Mouse (Mus musculus) kidney, postnatal 0 days (tissue): ENCODE results near the gene Ctsd. TPM values are rescaled to one million over a fixed set of nuclear protein-coding genes. Genes with fewer than 3 reads are reported as not detected.
A peak's percentile ranks its signal among the peaks of the same experiment; 100 is the strongest.

Source experiments
- ATAC-seq: fragments of 200-750 bp; cut with Nextera tagmentation; replicated peaks from 2 replicates; pipeline ENCODE4 v1.8.0; 2017; ENCODE audit warnings: low read depth, moderate number of reproducible peaks, moderate TSS enrichment, moderate library complexity; ENCODE audit not compliant: low FRiP score
- DNase-seq: peaks from one replicate; pipeline ENCODE4 v3.0.0-alpha.2; 2016; ENCODE audit warnings: low spot score
- H3K27ac ChIP-seq: fragments of 300-500 bp; sonication (generic); 2 replicates; pipeline ENCODE4 v1.5.1; 2014; ENCODE audit warnings: mild to moderate bottlenecking
- H3K27me3 ChIP-seq: fragments of 300-500 bp; sonication (generic); 2 replicates; pipeline ENCODE4 v1.6.1; 2014; ENCODE audit warnings: low read length, mixed read lengths; ENCODE audit not compliant: insufficient read depth
- H3K36me3 ChIP-seq: fragments of 300-500 bp; sonication (generic); 2 replicates; pipeline ENCODE4 v1.6.1; 2014; ENCODE audit warnings: low read length, mixed read lengths; ENCODE audit not compliant: insufficient read depth
- H3K4me1 ChIP-seq: fragments of 300-500 bp; sonication (generic); replicated peaks from 2 replicates; pipeline ENCODE4 v1.6.1; 2014; ENCODE audit warnings: antibody characterized with exemption, low read length, mixed read lengths; ENCODE audit not compliant: insufficient read depth
- H3K4me2 ChIP-seq: fragments of 300-500 bp; sonication (generic); 2 replicates; pipeline ENCODE4 v1.6.1; 2014; ENCODE audit warnings: mild to moderate bottlenecking, low read length, moderate library complexity, mixed read lengths
- H3K4me3 ChIP-seq: fragments of 300-500 bp; sonication (generic); replicated peaks from 2 replicates; pipeline ENCODE4 v1.5.1; 2014; ENCODE audit warnings: low read depth, low read length
- H3K9ac ChIP-seq: fragments of 300-500 bp; sonication (generic); 2 replicates; pipeline ENCODE4 v1.6.1; 2014; ENCODE audit warnings: low read depth, low read length
- H3K9me3 ChIP-seq: fragments of 300-500 bp; sonication (generic); replicated peaks from 2 replicates; pipeline ENCODE4 v1.6.1; 2016; ENCODE audit warnings: low read length, inconsistent platforms, mixed read lengths
- CTCF ChIP-seq: IDR thresholded peaks from 2 replicates; pipeline ENCODE4 v1.5.1; 2016; ENCODE audit warnings: antibody characterized with exemption, low read depth, mild to moderate bottlenecking, moderate library complexity
- WGBS: fragments of 180-500 bp; shearing (Covaris S2); extraction: QIAGEN DNeasy Blood & Tissue Kit; methylation state at CpG from one replicate; pipeline ENCODE4 v1.1.7; 2014; 5-methylcytosine and 5-hydroxymethylcytosine counted together
- polyA plus RNA-seq: library from polyadenylated mRNA; unstranded; fragments of >200 nt; fragmentation: Nextera tagmentation; extraction: Ambion mirVana; gene quantifications from 2 replicates; pipeline ENCODE4 v1.2.1, GENCODE M21; 2015

Ctsd gene
- polyA plus RNA-seq, 1 experiment from 2014 or later, result 575 TPM

GRCm38 (mm10) chr7:142379186-142379585 lies 8.7 kb downstream of the Ctsd start:
- no peak overlapping the region for H3K4me2 ChIP-seq
- no peaks in the 10 kb centered on the region for H3K4me1 ChIP-seq
- ATAC-seq (no peak), DNase-seq (no peak)
- no peaks in the 10 kb centered on the region for H3K27me3 ChIP-seq
- peaks cover 81% of the 10 kb centered on the region for H3K36me3 ChIP-seq
- H3K9me3 ChIP-seq, result no peaks in the 10 kb centered on the region
- TF ChIP-seq CTCF, result no peak
- 81% methylated on average over 6 of the region's 6 CpGs for WGBS
- H3K4me3 ChIP-seq, result no peak overlapping the region
- no peak overlapping the region for H3K9ac ChIP-seq
- H3K27ac ChIP-seq, result no peak overlapping the region

- no peaks in the 10 kb centered on the region for H3K27me3 ChIP-seq
- H3K36me3 ChIP-seq, result peaks cover 65% of the 10 kb centered on the region
- no peak overlapping the region for H3K4me2 ChIP-seq
- H3K9ac ChIP-seq, result no peak overlapping the region
- H3K27ac ChIP-seq, result no peak overlapping the region
- no peak for DNase-seq
- no peak for TF ChIP-seq CTCF
- no peak for ATAC-seq
- H3K4me1 ChIP-seq, result peaks cover 2% of the 10 kb centered on the region
- no peaks in the 10 kb centered on the region for H3K9me3 ChIP-seq
- 90% methylated on average over 14 of the region's 14 CpGs for WGBS
- no peak overlapping the region for H3K4me3 ChIP-seq
These were observed 10.5 kb downstream of the Ctsd start for GRCm38 (mm10) chr7:142377233-142377925.

GRCm38 (mm10) chr7:142376096-142376495 lies 11.7 kb downstream of the Ctsd start:
- Histone ChIP-seq H3K4me3 (no peak overlapping the region), H3K27me3 (no peaks in the 10 kb centered on the region), H3K36me3 (peaks cover 52% of the 10 kb centered on the region), H3K9ac (no peak overlapping the region), H3K4me1 (peaks cover 7% of the 10 kb centered on the region), H3K27ac (no peak overlapping the region), H3K9me3 (no peaks in the 10 kb centered on the region), H3K4me2 (no peak overlapping the region)
- no peak for TF ChIP-seq CTCF
- ATAC-seq (no peak), DNase-seq (no peak)
- WGBS, result 63% methylated on average over 4 of the region's 4 CpGs

GRCm38 (mm10) chr7:142375261-142375724 lies 12.5 kb downstream of the Ctsd start:
- Histone ChIP-seq H3K27me3 (no peaks in the 10 kb centered on the region), H3K36me3 (peaks cover 44% of the 10 kb centered on the region), H3K4me1 (peaks cover 7% of the 10 kb centered on the region), H3K4me3 (no peak overlapping the region), H3K9me3 (no peaks in the 10 kb centered on the region), H3K9ac (no peak overlapping the region), H3K4me2 (no peak overlapping the region), H3K27ac (no peak overlapping the region)
- WGBS, result 69% methylated on average over 6 of the region's 6 CpGs
- DNase-seq, result no peak
- TF ChIP-seq CTCF, result no peak
- no peak for ATAC-seq

- ATAC-seq, result no peak
These were observed 13.3 kb downstream of the Ctsd start for GRCm38 (mm10) chr7:142374413-142375015.

GRCm38 (mm10) chr7:142373641-142374412 lies 14.0 kb downstream of the Ctsd start, which contains the start of gene Ifitm10:
TSS of gene Ifitm10 (minus strand) at chr7:142373753.
- no peak within 1 kb of the TSS for H3K9ac ChIP-seq
- TF ChIP-seq CTCF, result no peak
- 0 out of 2 replicates have a peak within 1 kb of the TSS, but pooled peaks have one; percentile 85 for H3K4me2 ChIP-seq
- 59% methylated on average over 8 of the region's 8 CpGs for WGBS
- H3K27ac ChIP-seq, result no peak within 1 kb of the TSS; the same call in 1 of the 2 replicates
- H3K36me3 ChIP-seq, result peaks cover 30% of the 10 kb centered on the region
- H3K9me3 ChIP-seq, result no peaks in the 10 kb centered on the region
- no peak within 1 kb of the TSS for H3K4me3 ChIP-seq
- DNase-seq (no peak), ATAC-seq (no peak)
- H3K4me1 ChIP-seq, result peaks cover 7% of the 10 kb centered on the region
- H3K27me3 ChIP-seq, result no peaks in the 10 kb centered on the region

More at GRCm38 (mm10) chr7:142374413-142375015, 13.3 kb downstream of the Ctsd start:
- 87% methylated on average over 5 of the region's 5 CpGs for whole genome bisulfite sequencing
- no peak for TF ChIP-seq CTCF
- Histone ChIP-seq H3K27ac (no peak overlapping the region; the same call in 1 of the 2 replicates), H3K4me3 (no peak overlapping the region), H3K36me3 (peaks cover 36% of the 10 kb centered on the region), H3K9ac (no peak overlapping the region), H3K27me3 (no peaks in the 10 kb centered on the region), H3K4me2 (no peak overlapping the region), H3K4me1 (peaks cover 7% of the 10 kb centered on the region), H3K9me3 (no peaks in the 10 kb centered on the region)
- no peak for DNase-seq
